In the genomic region with DNA sequence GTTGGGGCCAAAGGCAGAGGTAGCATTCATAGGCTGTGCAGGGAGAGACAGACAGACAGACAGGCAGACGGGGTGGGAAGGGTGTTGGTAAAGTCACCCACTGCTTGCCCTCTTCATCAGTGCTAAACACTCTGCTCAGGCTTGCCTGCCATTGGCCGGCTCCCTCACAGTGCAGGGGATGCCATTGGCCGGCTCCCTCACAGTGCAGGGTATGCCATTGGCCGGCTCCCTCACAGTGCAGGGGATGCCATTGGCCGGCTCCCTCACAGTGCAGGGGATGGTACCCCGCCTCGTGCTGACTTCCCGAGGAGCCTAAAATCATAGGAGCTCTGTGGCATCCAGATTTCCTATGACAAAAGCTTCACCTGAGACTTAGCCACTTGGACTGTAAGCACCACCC, we compare ENCODE assay signal across 18 mouse cellular contexts. TPM values are rescaled to one million over a fixed set of nuclear protein-coding genes. Genes with fewer than 3 reads are reported as not detected.
A peak's percentile ranks its signal among the peaks of the same experiment; 100 is the strongest.
DNase-seq lines count a peak whose midpoint lies in the region; ATAC-seq lines count a peak whose summit lies in the region.
"Had no signal": no experiment of that assay in that cellular context is flagged by ENCODE, and none has a peak within 500 bp of the region (broad histone marks: within the 10 kb centered on the region; RNA-seq: fewer than 3 reads in every experiment).

No protein-coding gene starts in this region.

- 0 out of 2 replicates have a peak, but pooled peaks have one; percentile 60 for ATAC-seq in hindbrain, embryonic 11.5 days (ENCODE audit: low FRiP score)
- ATAC-seq in midbrain, embryonic 12.5 days (ENCODE audit: low FRiP score, low read depth) = peak; percentile 72
- peak; percentile 54; the same call in 1 of the 2 replicates for ATAC-seq in forebrain, embryonic 13.5 days
- peak; percentile 62; the same call in 1 of the 2 replicates for ATAC-seq in limb, embryonic 12.5 days (ENCODE audit: insufficient number of reproducible peaks, insufficient read depth, low FRiP score, low TSS enrichment, low read depth)
- ATAC-seq: activated CD4-positive, CD25-positive, alpha-beta regulatory T cell, adult 4 months had no signal

- H3K4me1 ChIP-seq in hindbrain, embryonic 11.5 days (replicated peaks; ENCODE audit: control insufficient read depth, insufficient read depth, low read length) = no peaks in the 10 kb centered on the region
- H3K4me1 ChIP-seq in hindbrain, embryonic 10.5 days (replicated peaks) = no peaks in the 10 kb centered on the region
- H3K4me1 ChIP-seq in midbrain, embryonic 12.5 days = no peaks in the 10 kb centered on the region
- H3K4me1 ChIP-seq in midbrain, embryonic 10.5 days = peaks cover 3% of the 10 kb centered on the region; the same call in 1 of the 2 replicates
- H3K4me1 ChIP-seq in forebrain, embryonic 13.5 days = no peaks in the 10 kb centered on the region
- no peaks in the 10 kb centered on the region for H3K4me1 ChIP-seq in limb, embryonic 12.5 days (replicated peaks)
- H3K4me1 ChIP-seq: liver, embryonic 15.5 days; stomach, embryonic 15.5 days had no signal

- H3K36me3 ChIP-seq in hindbrain, embryonic 11.5 days (ENCODE audit: control insufficient read depth, insufficient read depth, low read length) = peaks cover 3% of the 10 kb centered on the region; the same call in 1 of the 2 replicates
- H3K36me3 ChIP-seq in hindbrain, embryonic 10.5 days = peaks cover 77% of the 10 kb centered on the region
- peaks cover 55% of the 10 kb centered on the region for H3K36me3 ChIP-seq in midbrain, embryonic 12.5 days
- peaks cover 43% of the 10 kb centered on the region for H3K36me3 ChIP-seq in midbrain, embryonic 10.5 days
- H3K36me3 ChIP-seq in forebrain, embryonic 13.5 days (ENCODE audit: poor library complexity, severe bottlenecking) = peaks cover 87% of the 10 kb centered on the region
- H3K36me3 ChIP-seq in limb, embryonic 12.5 days = no peaks in the 10 kb centered on the region
- H3K36me3 ChIP-seq: liver, embryonic 15.5 days; stomach, embryonic 15.5 days had no signal

- H3K27ac ChIP-seq in hindbrain, embryonic 11.5 days (ENCODE audit: low read depth, low read length) = no peak overlapping the region
- H3K27ac ChIP-seq in hindbrain, embryonic 10.5 days = no peak overlapping the region
- H3K27ac ChIP-seq in midbrain, embryonic 12.5 days (replicated peaks) = no peak overlapping the region
- H3K27ac ChIP-seq in midbrain, embryonic 10.5 days (replicated peaks) = no peak overlapping the region
- no peak overlapping the region for H3K27ac ChIP-seq in forebrain, embryonic 13.5 days
- H3K27ac ChIP-seq in limb, embryonic 12.5 days = no peak overlapping the region
- H3K27ac ChIP-seq: liver, embryonic 15.5 days; stomach, embryonic 15.5 days had no signal

- 45% methylated on average over 8 of the region's 8 CpGs for WGBS in hindbrain, embryonic 11.5 days
- WGBS in hindbrain, embryonic 10.5 days = 53% methylated on average over 8 of the region's 8 CpGs
- WGBS in midbrain, embryonic 12.5 days = 56% methylated on average over 8 of the region's 8 CpGs
- WGBS in midbrain, embryonic 10.5 days = 58% methylated on average over 8 of the region's 8 CpGs
- WGBS in forebrain, embryonic 13.5 days = 47% methylated on average over 8 of the region's 8 CpGs
- WGBS in limb, embryonic 12.5 days = 42% methylated on average over 8 of the region's 8 CpGs

- no peaks in the 10 kb centered on the region for H3K9me3 ChIP-seq in hindbrain, embryonic 11.5 days (ENCODE audit: control insufficient read depth, low read length)
- H3K9me3 ChIP-seq in hindbrain, embryonic 10.5 days = no peaks in the 10 kb centered on the region
- no peaks in the 10 kb centered on the region for H3K9me3 ChIP-seq in midbrain, embryonic 12.5 days
- H3K9me3 ChIP-seq in midbrain, embryonic 10.5 days (replicated peaks) = no peaks in the 10 kb centered on the region
- H3K9me3 ChIP-seq in forebrain, embryonic 13.5 days (replicated peaks) = no peaks in the 10 kb centered on the region
- no peaks in the 10 kb centered on the region for H3K9me3 ChIP-seq in limb, embryonic 12.5 days
- H3K9me3 ChIP-seq: liver, embryonic 15.5 days; stomach, embryonic 15.5 days had no signal

- no peak overlapping the region for H3K4me3 ChIP-seq in hindbrain, embryonic 11.5 days (ENCODE audit: low read depth, low read length)
- H3K4me3 ChIP-seq in hindbrain, embryonic 10.5 days = no peak overlapping the region
- H3K4me3 ChIP-seq in midbrain, embryonic 12.5 days = no peak overlapping the region
- no peak overlapping the region for H3K4me3 ChIP-seq in midbrain, embryonic 10.5 days
- H3K4me3 ChIP-seq in forebrain, embryonic 13.5 days = no peak overlapping the region
- H3K4me3 ChIP-seq in limb, embryonic 12.5 days (replicated peaks) = no peak overlapping the region
- H3K4me3 ChIP-seq: liver, embryonic 15.5 days; stomach, embryonic 15.5 days had no signal

- no peaks in the 10 kb centered on the region for H3K27me3 ChIP-seq in hindbrain, embryonic 11.5 days (ENCODE audit: control insufficient read depth, insufficient read depth, low read length)
- H3K27me3 ChIP-seq in hindbrain, embryonic 10.5 days (ENCODE audit: insufficient read depth, poor library complexity, severe bottlenecking) = peaks cover 17% of the 10 kb centered on the region
- H3K27me3 ChIP-seq in midbrain, embryonic 12.5 days = 0 out of 2 replicates have a peak, but pooled peaks cover 4% of the 10 kb centered on the region
- H3K27me3 ChIP-seq in midbrain, embryonic 10.5 days (ENCODE audit: low read depth, poor library complexity, severe bottlenecking) = 0 out of 2 replicates have a peak, but pooled peaks cover 6% of the 10 kb centered on the region
- no peaks in the 10 kb centered on the region for H3K27me3 ChIP-seq in forebrain, embryonic 13.5 days
- H3K27me3 ChIP-seq in limb, embryonic 12.5 days = peaks cover 6% of the 10 kb centered on the region
- H3K27me3 ChIP-seq: liver, embryonic 15.5 days; stomach, embryonic 15.5 days had no signal

- DNase-seq in hindbrain, embryonic 11.5 days (ENCODE audit: low spot score) = no peak
- no peak for DNase-seq in hindbrain, embryonic 10.5 days (ENCODE audit: low spot score)
- DNase-seq in midbrain, embryonic 10.5 days (ENCODE audit: low spot score) = no peak
- no peak for DNase-seq in kidney, postnatal 36 days
- DNase-seq: adrenal gland, postnatal 25 days; cerebellum, adult 9-11 months; heart, adult 18-20 months; kidney, postnatal 25 days; lung, postnatal 4 days; right cerebral cortex, adult 18-20 months; spleen, adult 18-20 months; thymus, postnatal 25 days had no signal

- no peak overlapping the region for H3K4me2 ChIP-seq in hindbrain, embryonic 11.5 days (replicated peaks; ENCODE audit: low read depth, low read length)
- no peak overlapping the region for H3K4me2 ChIP-seq in midbrain, embryonic 12.5 days (replicated peaks)
- H3K4me2 ChIP-seq in forebrain, embryonic 13.5 days = no peak overlapping the region
- no peak overlapping the region for H3K4me2 ChIP-seq in limb, embryonic 12.5 days
- H3K4me2 ChIP-seq: liver, embryonic 15.5 days; stomach, embryonic 15.5 days had no signal

- H3K9ac ChIP-seq in hindbrain, embryonic 11.5 days (ENCODE audit: low read depth, low read length) = no peak overlapping the region
- no peak overlapping the region for H3K9ac ChIP-seq in midbrain, embryonic 12.5 days (replicated peaks)
- no peak overlapping the region for H3K9ac ChIP-seq in forebrain, embryonic 13.5 days
- H3K9ac ChIP-seq in limb, embryonic 12.5 days (replicated peaks) = no peak overlapping the region
- H3K9ac ChIP-seq: liver, embryonic 15.5 days; stomach, embryonic 15.5 days had no signal

RNA-seq across cellular contexts. Expression of a gene that starts 59.1 kb away (rescaled TPM):
- 45.9 and 68.9 TPM in 2 replicates for polyA plus RNA-seq in hindbrain, embryonic 11.5 days (2014; fragmentation: Nextera tagmentation; extraction: Ambion mirVana)
- polyA plus RNA-seq in hindbrain, embryonic 10.5 days (2016; fragmentation: Nextera tagmentation; extraction: Ambion mirVana) = 41.2 and 87.6 TPM in 2 replicates
- 109 and 112 TPM in 2 replicates for polyA plus RNA-seq in midbrain, embryonic 12.5 days (2016; fragmentation: Nextera tagmentation; extraction: Ambion mirVana)
- polyA plus RNA-seq in midbrain, embryonic 10.5 days (2016; fragmentation: Nextera tagmentation; extraction: Ambion mirVana) = 14.2 and 34.9 TPM in 2 replicates
- polyA plus RNA-seq in forebrain, embryonic 13.5 days (2015; fragmentation: Nextera tagmentation; extraction: Ambion mirVana) = 53.6 and 68.9 TPM in 2 replicates
- polyA plus RNA-seq in limb, embryonic 12.5 days (2016; fragmentation: Nextera tagmentation; extraction: Ambion mirVana) = 0.76 and 2.1 TPM in 2 replicates
- polyA plus RNA-seq: activated CD4-positive, CD25-positive, alpha-beta regulatory T cell, adult 4 months had no signal
